Mouse (Mus musculus) C2C12 (cell line): ENCODE results near the gene Rin1. TPM values are rescaled to one million over a fixed set of nuclear protein-coding genes. Genes with fewer than 3 reads are reported as not detected.

Experiments used
- H3K27me3 ChIP-seq: one replicate; pipeline ENCODE4 v1.6.1; 2011; ENCODE audit not compliant: control insufficient read depth, insufficient read depth, insufficient read length
- H3K36me3 ChIP-seq: one replicate; pipeline ENCODE4 v1.6.1; 2011; ENCODE audit not compliant: control insufficient read depth, insufficient read depth
- H3K4me3 ChIP-seq: one replicate; pipeline ENCODE4 v1.5.1; 2011; ENCODE audit warnings: mild to moderate bottlenecking, control low read depth; ENCODE audit not compliant: poor library complexity, insufficient read depth, severe bottlenecking
- H3K79me2 ChIP-seq: one replicate; pipeline ENCODE4 v1.6.1; 2011; ENCODE audit not compliant: control insufficient read depth, insufficient read depth
- H3K79me3 ChIP-seq: one replicate; pipeline ENCODE4 v1.6.1; 2011; ENCODE audit warnings: low read depth, control low read depth
- H3ac ChIP-seq: one replicate; pipeline ENCODE3; 2011; ENCODE audit warnings: low read depth; ENCODE audit not compliant: control insufficient read depth, insufficient read length
- CEBPB ChIP-seq: IDR thresholded peaks from one replicate; pipeline ENCODE4 v1.6.1; 2011; ENCODE audit warnings: low read depth, mild to moderate bottlenecking, control low read depth, moderate library complexity
- CTCF ChIP-seq: IDR thresholded peaks from one replicate; pipeline ENCODE4 v1.5.1; 2011; ENCODE audit not compliant: control insufficient read depth, insufficient read depth, insufficient read length
- FOSL1 ChIP-seq: IDR thresholded peaks from one replicate; pipeline ENCODE4 v1.8.0; 2011; ENCODE audit warnings: mild to moderate bottlenecking, low read length; ENCODE audit not compliant: poor library complexity, insufficient read depth, severe bottlenecking
- MAX ChIP-seq: IDR thresholded peaks from one replicate; pipeline ENCODE4 v1.6.1; 2011; ENCODE audit warnings: mild to moderate bottlenecking, control low read depth
- MYOD1 ChIP-seq: IDR thresholded peaks from one replicate; pipeline ENCODE4 v1.6.1; 2011; ENCODE audit warnings: low read depth; ENCODE audit not compliant: control insufficient read depth, insufficient read length
- MYOG ChIP-seq: IDR thresholded peaks from one replicate; pipeline ENCODE4 v1.6.1; 2011; ENCODE audit not compliant: control insufficient read depth, insufficient read length; ENCODE audit errors: extremely low read depth
- USF1 ChIP-seq: IDR thresholded peaks from one replicate; pipeline ENCODE4 v1.6.1; 2011; ENCODE audit warnings: low read depth, mild to moderate bottlenecking, control low read depth, moderate library complexity
- polyA plus RNA-seq: library from polyadenylated mRNA; unstranded; fragments of >200 nt; fragmentation: generic; extraction: Trizol; gene quantifications from one replicate; pipeline ENCODE4 v1.2.1, GENCODE M21; 2012; ENCODE audit warnings: missing spikeins

Gene Rin1
- polyA plus RNA-seq, 1 experiment, result 48.9 TPM

- TF ChIP-seq MYOG (no peak), USF1 (no peak), MAX (no peak), CTCF (no peak), MYOD1 (no peak), CEBPB (no peak), FOSL1 (no peak)
- Histone ChIP-seq H3K27me3 (no peaks in the 10 kb centered on the region), H3K79me3 (peaks cover 17% of the 10 kb centered on the region), H3K36me3 (peaks cover 34% of the 10 kb centered on the region), H3K4me3 (no peak overlapping the region), H3ac (peak overlapping the region; percentile 4), H3K79me2 (peaks cover 25% of the 10 kb centered on the region)
These were observed 7.8 kb downstream of the Rin1 start for GRCm38 (mm10) chr19:5057876-5058775.

- TF ChIP-seq CTCF (no peak), FOSL1 (no peak), MYOD1 (no peak), USF1 (no peak), MAX (no peak), MYOG (no peak), CEBPB (no peak)
- H3K4me3 ChIP-seq, result no peak overlapping the region
- peaks cover 25% of the 10 kb centered on the region for H3K36me3 ChIP-seq
These were observed 8.8 kb downstream of the Rin1 start for GRCm38 (mm10) chr19:5058801-5059771.

GRCm38 (mm10) chr19:5060365-5061330 is 10.4 kb downstream of the Rin1 start:
- no peaks in the 10 kb centered on the region for H3K79me3 ChIP-seq
- H3K27me3 ChIP-seq, result no peaks in the 10 kb centered on the region
- no peak overlapping the region for H3ac ChIP-seq
- H3K4me3 ChIP-seq, result no peak overlapping the region
- TF ChIP-seq USF1 (no peak), FOSL1 (no peak), MYOD1 (no peak), MAX (no peak), CEBPB (no peak), CTCF (no peak), MYOG (no peak)
- peaks cover 10% of the 10 kb centered on the region for H3K36me3 ChIP-seq
- H3K79me2 ChIP-seq, result no peaks in the 10 kb centered on the region

More at GRCm38 (mm10) chr19:5058801-5059771, 8.8 kb downstream of the Rin1 start:
- H3K27me3 ChIP-seq, result no peaks in the 10 kb centered on the region
- peaks cover 8% of the 10 kb centered on the region for H3K79me3 ChIP-seq
- peaks cover 15% of the 10 kb centered on the region for H3K79me2 ChIP-seq
- peak overlapping the region; percentile 10 for H3ac ChIP-seq

DNA sequence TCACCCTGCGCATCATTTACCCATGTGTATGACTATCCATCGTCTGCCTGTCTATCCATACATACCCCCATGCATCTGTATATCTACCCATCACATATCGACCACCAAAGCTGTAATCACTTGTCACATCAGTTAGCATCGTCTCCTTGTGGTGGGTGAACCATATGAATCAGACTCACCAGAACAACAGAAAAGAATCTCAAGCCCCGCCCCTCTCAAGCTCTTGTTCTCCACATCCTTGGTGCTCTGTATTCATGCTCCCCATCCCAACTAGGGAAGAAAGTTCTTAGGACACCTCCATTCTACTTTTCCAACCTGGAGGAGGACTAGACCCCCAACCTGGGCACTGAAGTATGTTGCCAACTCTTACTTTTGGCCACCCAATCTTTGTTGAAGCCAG is 11.8 kb downstream of the Rin1 start:
- Histone ChIP-seq H3K79me2 (no peaks in the 10 kb centered on the region), H3ac (no peak overlapping the region), H3K79me3 (no peaks in the 10 kb centered on the region), H3K4me3 (no peak overlapping the region), H3K36me3 (no peaks in the 10 kb centered on the region), H3K27me3 (no peaks in the 10 kb centered on the region)
- TF ChIP-seq FOSL1 (no peak), CTCF (no peak), CEBPB (no peak), MYOG (no peak), MYOD1 (no peak), MAX (no peak), USF1 (no peak)
